Comparison of ENCODE assay signal across 12 mouse cellular contexts in the genomic region with DNA sequence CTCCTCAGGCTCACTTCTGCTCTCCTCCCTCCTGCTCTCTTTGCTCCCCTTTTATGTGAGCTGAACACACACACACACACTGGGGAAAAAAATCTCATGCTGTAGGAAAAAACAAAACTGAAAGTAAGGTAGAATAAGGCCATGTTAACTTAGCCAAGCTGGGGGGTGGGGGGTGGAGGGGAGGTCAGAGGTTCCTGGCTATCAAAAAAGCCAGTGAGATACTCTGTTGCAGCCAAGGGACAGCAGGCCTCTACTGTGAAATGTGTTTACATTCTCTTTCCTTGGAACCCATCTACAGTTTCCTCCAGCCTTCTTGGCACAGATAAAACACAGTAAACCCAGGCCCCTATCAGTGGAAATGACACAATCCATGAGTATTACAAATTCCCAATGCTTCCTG. TPM values are rescaled to one million over a fixed set of nuclear protein-coding genes. Genes with fewer than 3 reads are reported as not detected.
DNase-seq lines count a peak whose midpoint lies in the region; ATAC-seq and TF ChIP-seq lines count a peak whose summit lies in the region.
"Had no signal": no experiment of that assay in that cellular context is flagged by ENCODE, and none has a peak within 500 bp of the region (broad histone marks: within the 10 kb centered on the region; RNA-seq: fewer than 3 reads in every experiment).

No protein-coding gene starts in this region.

- no peak for TF ChIP-seq POLR2A in brain, embryonic 14.5 days (IDR thresholded peaks at IDR 0.05; ENCODE audit: borderline replicate concordance, extremely low read depth, insufficient read depth, insufficient read length, poor library complexity, severe bottlenecking)

- no peak overlapping the region for H3K9ac ChIP-seq in liver, embryonic 12.5 days
- H3K9ac ChIP-seq: forebrain, embryonic 13.5 days; neural tube, embryonic 12.5 days had no signal

- no peaks in the 10 kb centered on the region for H3K27me3 ChIP-seq in liver, embryonic 12.5 days (replicated peaks)
- H3K27me3 ChIP-seq: forebrain, embryonic 13.5 days; neural tube, embryonic 12.5 days had no signal

- 0 out of 2 replicates have a peak overlapping the region, but pooled peaks have one; percentile 16 for H3K27ac ChIP-seq in liver, embryonic 12.5 days
- H3K27ac ChIP-seq: forebrain, embryonic 13.5 days; neural tube, embryonic 12.5 days had no signal

- peak; percentile 46 for ATAC-seq in liver, embryonic 12.5 days
- ATAC-seq: forebrain, embryonic 13.5 days had no signal

- H3K4me2 ChIP-seq in liver, embryonic 12.5 days = no peak overlapping the region
- H3K4me2 ChIP-seq: forebrain, embryonic 13.5 days; neural tube, embryonic 12.5 days had no signal

- TF ChIP-seq CTCF in brain, embryonic 14.5 days (IDR thresholded peaks at IDR 0.05; ENCODE audit: borderline replicate concordance, extremely low read depth, insufficient read depth, insufficient read length) = no peak

- H3K4me3 ChIP-seq in liver, embryonic 12.5 days = no peak overlapping the region
- H3K4me3 ChIP-seq: forebrain, embryonic 13.5 days; neural tube, embryonic 12.5 days had no signal

- DNase-seq in layer of hippocampus, adult 9-11 months = peak; percentile 3
- DNase-seq in layer of hippocampus, adult 18-20 months (ENCODE audit: low spot score in 2 of 2) = no peak
- peak; percentile 1 for DNase-seq in brain, embryonic 14.5 days (ENCODE audit: low read depth)
- DNase-seq in skeletal muscle tissue, adult 2 months (ENCODE audit: low read depth, low spot score) = peak; percentile 3
- DNase-seq in kidney, postnatal 36 days = no peak
- DNase-seq in urinary bladder, adult 18-20 months (ENCODE audit: low spot score in 2 of 2) = no peak
- DNase-seq in c-Kit-positive CD71-positive TER-119-positive erythroid progenitor cells, embryonic 14.5 days (ENCODE audit: low spot score) = no peak
- DNase-seq: embryo, embryonic 11 days; right cerebral cortex, postnatal 4 days had no signal

- no peaks in the 10 kb centered on the region for H3K36me3 ChIP-seq in liver, embryonic 12.5 days
- H3K36me3 ChIP-seq: neural tube, embryonic 12.5 days had no signal

- no peaks in the 10 kb centered on the region for H3K9me3 ChIP-seq in liver, embryonic 12.5 days (replicated peaks)
- H3K9me3 ChIP-seq: forebrain, embryonic 13.5 days; neural tube, embryonic 12.5 days had no signal

- H3K4me1 ChIP-seq in liver, embryonic 12.5 days = no peaks in the 10 kb centered on the region
- H3K4me1 ChIP-seq: forebrain, embryonic 13.5 days; neural tube, embryonic 12.5 days had no signal

RNA-seq across cellular contexts. Expression of gene Gbp6, which starts 53.0 kb away (rescaled TPM):
- total RNA-seq in layer of hippocampus, adult 18-20 months (2021) = under 1 TPM; 0.91 to 0.99 TPM
- 1.3 and 2.1 TPM in 2 replicates for polyA plus RNA-seq in brain, embryonic 14.5 days (2012; rRNA removed)
- polyA plus RNA-seq in liver, embryonic 12.5 days (2016; fragmentation: Nextera tagmentation; extraction: Ambion mirVana) = 0.46 and 0.67 TPM in 2 replicates

RNA-seq across cellular contexts. Expression of gene Gm43302, which starts 53.0 kb away (rescaled TPM):
- total RNA-seq in layer of hippocampus, adult 18-20 months (2021) = under 1 TPM in 1 of 2 experiments, not detected in 1; 0.18 TPM
- 0.59 and 1.3 TPM in 2 replicates for polyA plus RNA-seq in brain, embryonic 14.5 days (2012; rRNA removed)
- polyA plus RNA-seq in liver, embryonic 12.5 days (2016; fragmentation: Nextera tagmentation; extraction: Ambion mirVana) = not detected in 2 replicates

Comparison
In these comparisons a context has a peak if more than half of its experiments do, and no peak if none do; other contexts are left out.
1. DNase-seq: peak in layer of hippocampus, adult 9-11 months (single experiment), brain, embryonic 14.5 days (single experiment) and skeletal muscle tissue, adult 2 months (single experiment); none in layer of hippocampus, adult 18-20 months (0 of 2), kidney, postnatal 36 days (0 of 2), urinary bladder, adult 18-20 months (0 of 2) and c-Kit-positive CD71-positive TER-119-positive erythroid progenitor cells, embryonic 14.5 days (single experiment).